Mouse (Mus musculus) liver, embryonic 16.5 days (tissue): ENCODE data around the gene Spata25. TPM values are rescaled to one million over a fixed set of nuclear protein-coding genes. Genes with fewer than 3 reads are reported as not detected.
A peak's percentile ranks its signal among the peaks of the same experiment; 100 is the strongest.

Experiments
- ATAC-seq: fragments of 200-750 bp; cut with Nextera tagmentation; 2 replicates; pipeline ENCODE4 v1.8.0; 2017; ENCODE audit warnings: low read depth, mild to moderate bottlenecking, moderate number of reproducible peaks, moderate library complexity
- H3K27ac ChIP-seq: fragments of 300-500 bp; sonication (generic); 2 replicates; pipeline ENCODE4 v1.5.1; 2014; ENCODE audit warnings: mild to moderate bottlenecking, low read length
- H3K27me3 ChIP-seq: fragments of 300-500 bp; sonication (generic); 2 replicates; pipeline ENCODE4 v1.6.1; 2014; ENCODE audit warnings: low read depth, low read length, mixed read lengths; ENCODE audit not compliant: control insufficient read depth, insufficient read depth
- H3K36me3 ChIP-seq: fragments of 300-500 bp; sonication (generic); 2 replicates; pipeline ENCODE4 v1.6.1; 2014; ENCODE audit warnings: mild to moderate bottlenecking; ENCODE audit not compliant: control insufficient read depth, insufficient read depth
- H3K4me1 ChIP-seq: fragments of 300-500 bp; sonication (generic); 2 replicates; pipeline ENCODE4 v1.6.1; 2014; ENCODE audit warnings: low read depth, low read length, mixed read lengths; ENCODE audit not compliant: control insufficient read depth
- H3K4me2 ChIP-seq: fragments of 300-500 bp; sonication (generic); 2 replicates; pipeline ENCODE4 v1.6.1; 2014; ENCODE audit warnings: low read depth, low read length, mixed read lengths
- H3K4me3 ChIP-seq: fragments of 300-500 bp; sonication (generic); 2 replicates; pipeline ENCODE4 v1.5.1; 2014; ENCODE audit warnings: low read depth, mild to moderate bottlenecking, low read length
- H3K9ac ChIP-seq: fragments of 300-500 bp; sonication (generic); 2 replicates; pipeline ENCODE4 v1.6.1; 2014; ENCODE audit warnings: low read depth, low read length
- H3K9me3 ChIP-seq: fragments of 300-500 bp; sonication (generic); replicated peaks from 2 replicates; pipeline ENCODE4 v1.6.1; 2016; ENCODE audit warnings: low read length; ENCODE audit not compliant: control insufficient read depth
- WGBS: fragments of 180-500 bp; shearing (Covaris S2); extraction: QIAGEN DNeasy Blood & Tissue Kit; methylation state at CpG from one replicate; pipeline ENCODE4 v1.1.7; 2014; ENCODE audit not compliant: insufficient replicate concordance; 5-methylcytosine and 5-hydroxymethylcytosine counted together
- polyA plus RNA-seq: library from polyadenylated mRNA; unstranded; fragments of >200 nt; fragmentation: Nextera tagmentation; extraction: Ambion mirVana; gene quantifications from 2 replicates; pipeline ENCODE4 v1.2.1, GENCODE M21; 2015

Spata25 gene
- polyA plus RNA-seq, 1 experiment from 2014 or later, result not detected

DNA sequence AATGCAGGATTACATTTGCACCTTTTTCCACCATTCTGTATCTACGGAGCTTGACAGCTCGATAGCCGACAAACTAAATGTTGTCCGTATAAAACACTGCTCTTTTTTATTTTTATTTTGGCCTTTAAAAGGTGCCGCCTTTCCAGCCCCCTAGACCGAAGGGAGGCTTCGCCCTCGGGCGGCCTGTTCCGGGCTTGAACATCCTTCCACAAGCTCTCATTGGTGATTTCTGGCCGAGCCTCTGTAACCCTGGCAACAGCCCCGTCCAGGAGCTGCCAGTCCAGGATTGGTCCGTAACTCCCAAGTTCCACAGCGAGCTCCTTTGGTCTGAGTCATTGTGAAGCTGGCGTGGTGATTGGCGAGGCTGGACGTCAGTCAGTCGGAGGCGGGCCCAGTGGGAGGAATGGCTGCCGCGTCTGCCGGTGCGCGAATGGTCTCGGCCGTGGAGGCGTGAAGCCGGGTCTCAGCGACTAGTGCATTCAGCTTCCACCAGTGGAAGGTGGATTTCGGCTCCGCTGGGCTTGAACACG is 5.6 kb downstream of the Spata25 start, which contains the start of gene Zswim1:
Gene Zswim1 (plus strand): TSS at position 51 of the 530 bp plus-strand sequence.
- Histone ChIP-seq H3K4me2 (peak within 1 kb of the TSS; percentile 95), H3K9ac (peak within 1 kb of the TSS; percentile 83), H3K4me3 (peak within 1 kb of the TSS; percentile 85), H3K27me3 (no peaks in the 10 kb centered on the region), H3K9me3 (no peaks in the 10 kb centered on the region), H3K27ac (peak within 1 kb of the TSS; percentile 74), H3K4me1 (peaks cover 21% of the 10 kb centered on the region), H3K36me3 (peaks cover 22% of the 10 kb centered on the region)
- ATAC-seq, result peak; percentile 99
- WGBS, result 2% methylated on average over 32 of the region's 32 CpGs

DNA sequence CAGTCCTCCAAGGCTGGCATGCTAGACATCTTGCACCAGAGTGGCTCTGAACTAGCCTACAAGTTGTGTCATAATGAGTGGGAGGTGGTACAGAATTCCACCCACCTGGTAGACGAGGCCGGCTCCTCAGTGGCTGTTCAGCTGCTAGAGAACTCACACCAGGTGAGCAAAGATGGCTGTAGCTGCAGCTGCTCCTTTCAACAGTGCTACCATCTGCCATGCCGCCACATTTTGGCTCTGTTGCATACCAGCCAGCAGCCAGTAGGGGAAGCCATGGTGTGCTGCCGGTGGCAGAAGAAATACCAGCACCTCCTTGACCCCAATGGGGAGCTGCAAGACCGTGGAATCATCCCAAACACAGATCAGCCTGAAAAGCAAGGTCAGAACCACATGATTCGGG is 7.3 kb downstream of the Spata25 start:
- 79% methylated on average over 6 of the region's 6 CpGs for WGBS
- Histone ChIP-seq H3K9ac (no peak overlapping the region), H3K27ac (no peak overlapping the region), H3K4me2 (no peak overlapping the region), H3K36me3 (peaks cover 21% of the 10 kb centered on the region), H3K4me3 (no peak overlapping the region), H3K9me3 (no peaks in the 10 kb centered on the region), H3K4me1 (peaks cover 17% of the 10 kb centered on the region), H3K27me3 (no peaks in the 10 kb centered on the region)
- ATAC-seq, result no peak

DNA sequence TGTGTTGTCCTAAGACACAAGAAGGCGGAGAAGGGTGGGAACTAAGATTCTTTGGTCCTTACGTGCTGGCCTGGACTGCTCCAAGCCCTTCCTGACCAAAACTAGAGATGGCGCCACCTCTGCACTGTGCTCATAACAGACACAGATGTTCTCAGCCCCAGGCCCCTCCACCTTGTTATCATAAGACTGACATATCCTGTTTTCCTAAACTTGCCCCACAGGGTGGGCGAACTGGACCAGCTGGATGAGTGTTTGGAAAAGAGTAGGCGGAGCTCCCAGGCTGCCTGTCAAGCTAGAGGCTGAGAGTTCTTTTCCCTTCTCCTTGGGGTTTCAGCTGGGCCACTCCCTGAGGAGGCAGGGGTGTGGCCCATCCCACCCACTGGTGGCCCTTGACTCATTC is 10.6 kb downstream of the Spata25 start:
- no peak for ATAC-seq
- Histone ChIP-seq H3K4me3 (no peak overlapping the region), H3K9ac (no peak overlapping the region), H3K4me2 (no peak overlapping the region), H3K4me1 (peaks cover 18% of the 10 kb centered on the region), H3K9me3 (no peaks in the 10 kb centered on the region), H3K27me3 (no peaks in the 10 kb centered on the region), H3K27ac (no peak overlapping the region), H3K36me3 (peaks cover 11% of the 10 kb centered on the region; the same call in 1 of the 2 replicates)
- WGBS, result 73% methylated on average over 5 of the region's 5 CpGs

DNA sequence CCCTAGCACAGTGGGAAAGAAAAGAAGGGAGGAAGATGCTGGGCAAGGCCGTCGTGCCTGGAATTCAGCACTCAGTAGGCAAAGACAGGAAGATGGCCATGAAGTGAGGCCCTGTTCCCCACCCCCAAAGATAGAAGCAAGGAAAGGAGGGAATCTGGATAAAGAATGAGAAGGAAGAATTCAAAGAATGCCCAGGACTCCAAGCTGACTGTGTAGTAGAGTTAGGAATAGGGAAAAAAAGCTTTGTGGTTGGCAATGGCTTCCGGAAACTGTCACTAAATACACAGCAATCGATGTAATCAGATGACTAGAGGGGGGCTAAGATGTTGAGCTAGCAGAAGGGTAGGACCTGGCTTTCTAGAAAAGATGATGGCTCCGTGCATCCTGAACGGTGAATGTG is 11.1 kb downstream of the Spata25 start:
- Histone ChIP-seq H3K4me3 (no peak overlapping the region), H3K4me1 (peaks cover 15% of the 10 kb centered on the region), H3K27ac (no peak overlapping the region), H3K4me2 (no peak overlapping the region), H3K36me3 (peaks cover 11% of the 10 kb centered on the region; the same call in 1 of the 2 replicates), H3K27me3 (no peaks in the 10 kb centered on the region), H3K9ac (no peak overlapping the region), H3K9me3 (no peaks in the 10 kb centered on the region)
- whole genome bisulfite sequencing, result 66% methylated on average over 6 of the region's 6 CpGs
- ATAC-seq, result no peak

DNA sequence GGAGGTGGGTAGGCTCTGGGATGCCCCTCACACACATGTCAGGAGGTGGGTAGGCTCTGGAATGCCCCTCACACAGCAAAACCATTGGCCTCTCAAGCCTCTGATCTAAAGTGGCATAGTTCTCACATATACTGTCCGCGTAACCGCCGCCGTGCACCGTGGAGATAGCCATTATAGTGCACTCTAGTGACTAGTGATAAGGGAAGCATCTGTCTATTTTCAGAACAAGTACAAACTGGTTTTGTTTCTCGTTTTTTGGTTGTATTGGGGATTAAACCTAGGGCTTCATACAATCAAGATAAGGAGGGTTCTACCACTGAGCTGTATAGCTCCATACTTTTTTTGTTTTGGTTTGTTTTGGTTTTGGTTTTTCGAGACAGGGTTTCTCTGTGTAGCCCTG is 12.5 kb downstream of the Spata25 start:
- Histone ChIP-seq H3K36me3 (peaks cover 5% of the 10 kb centered on the region; the same call in 1 of the 2 replicates), H3K4me1 (peaks cover 15% of the 10 kb centered on the region), H3K4me3 (no peak overlapping the region), H3K27ac (no peak overlapping the region), H3K9me3 (no peaks in the 10 kb centered on the region), H3K4me2 (no peak overlapping the region), H3K9ac (no peak overlapping the region), H3K27me3 (no peaks in the 10 kb centered on the region)
- WGBS, result 44% methylated on average over 8 of the region's 8 CpGs
- ATAC-seq, result peak; percentile 84

DNA sequence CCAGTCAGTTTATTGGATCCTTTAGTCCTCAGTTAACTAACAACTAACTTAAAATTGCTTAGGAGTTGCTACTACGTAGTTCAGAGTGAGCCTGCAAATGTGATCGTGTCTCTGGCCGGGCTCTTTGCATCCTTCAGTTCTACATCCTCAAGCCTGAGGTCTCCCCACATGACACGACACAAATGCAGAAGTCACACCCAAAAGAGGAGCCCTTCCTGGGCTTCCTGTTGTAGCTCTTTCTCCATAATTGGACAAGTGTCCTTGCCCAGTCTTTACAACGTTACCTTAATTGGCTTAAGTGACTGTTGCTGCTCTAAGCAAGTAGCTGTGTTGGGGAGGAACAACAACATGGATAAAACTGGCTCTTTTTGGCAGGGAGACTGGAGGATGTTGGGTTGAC is 13.0 kb downstream of the Spata25 start:
- no peak overlapping the region for H3K27ac ChIP-seq
- peaks cover 3% of the 10 kb centered on the region; the same call in 1 of the 2 replicates for H3K36me3 ChIP-seq
- peaks cover 15% of the 10 kb centered on the region for H3K4me1 ChIP-seq
- no peak overlapping the region for H3K4me2 ChIP-seq
- WGBS, result 44% methylated on average over 5 of the region's 5 CpGs
- no peak overlapping the region for H3K4me3 ChIP-seq
- no peak for ATAC-seq
- no peak overlapping the region for H3K9ac ChIP-seq
- no peaks in the 10 kb centered on the region for H3K9me3 ChIP-seq
- no peaks in the 10 kb centered on the region for H3K27me3 ChIP-seq

DNA sequence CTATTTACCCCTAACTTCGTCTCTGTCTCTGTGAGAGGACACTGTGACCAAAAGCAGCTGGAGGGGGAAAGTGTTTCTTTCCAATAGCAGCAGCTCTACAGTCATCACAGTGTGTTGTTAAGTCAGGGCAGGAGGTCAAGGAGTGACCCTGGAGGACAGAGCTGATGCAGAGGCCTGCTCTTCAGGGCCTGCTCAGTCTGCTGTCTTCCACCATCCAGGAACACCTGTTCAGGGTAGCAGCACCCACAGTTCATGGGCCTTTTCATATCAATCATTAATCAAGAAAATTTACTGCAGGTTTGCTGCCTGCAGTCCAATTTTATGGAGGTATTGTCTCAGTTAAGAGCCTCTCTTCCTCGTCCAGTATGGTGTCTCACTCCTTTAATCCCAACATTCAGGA is 14.8 kb downstream of the Spata25 start:
- H3K9ac ChIP-seq, result no peak overlapping the region
- no peaks in the 10 kb centered on the region for H3K9me3 ChIP-seq
- WGBS, result 62% methylated on average over 2 of the region's 2 CpGs
- H3K27ac ChIP-seq, result no peak overlapping the region
- H3K4me2 ChIP-seq, result no peak overlapping the region
- H3K4me1 ChIP-seq, result peaks cover 15% of the 10 kb centered on the region
- no peaks in the 10 kb centered on the region for H3K27me3 ChIP-seq
- no peak for ATAC-seq
- peaks cover 4% of the 10 kb centered on the region; the same call in 1 of the 2 replicates for H3K36me3 ChIP-seq
- no peak overlapping the region for H3K4me3 ChIP-seq

DNA sequence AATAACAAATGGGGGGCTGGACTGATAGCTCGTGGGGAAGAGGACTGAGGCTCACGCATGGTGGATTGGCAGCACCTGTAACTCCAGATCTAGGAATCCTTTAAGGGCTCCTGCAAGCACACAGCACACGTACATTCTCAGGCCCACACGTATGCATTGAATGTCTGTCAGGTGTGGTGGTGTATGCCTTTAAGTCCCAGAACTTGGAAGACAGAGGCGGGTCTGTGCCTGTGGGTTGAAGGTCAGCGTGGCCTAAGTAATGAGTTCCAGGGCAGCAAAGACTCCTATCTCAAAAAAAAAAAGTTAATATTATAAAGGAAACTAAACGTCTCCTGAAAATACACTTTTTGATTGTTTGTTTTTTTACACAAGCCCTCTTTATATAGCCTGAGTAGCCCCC is 21.7 kb downstream of the Spata25 start:
- Histone ChIP-seq H3K9me3 (no peaks in the 10 kb centered on the region), H3K4me1 (peaks cover 28% of the 10 kb centered on the region), H3K27ac (no peak overlapping the region), H3K27me3 (no peaks in the 10 kb centered on the region), H3K9ac (no peak overlapping the region), H3K4me3 (no peak overlapping the region), H3K4me2 (no peak overlapping the region), H3K36me3 (peaks cover 6% of the 10 kb centered on the region; the same call in 1 of the 2 replicates)
- WGBS, result 72% methylated on average over 7 of the region's 7 CpGs
- no peak for ATAC-seq

DNA sequence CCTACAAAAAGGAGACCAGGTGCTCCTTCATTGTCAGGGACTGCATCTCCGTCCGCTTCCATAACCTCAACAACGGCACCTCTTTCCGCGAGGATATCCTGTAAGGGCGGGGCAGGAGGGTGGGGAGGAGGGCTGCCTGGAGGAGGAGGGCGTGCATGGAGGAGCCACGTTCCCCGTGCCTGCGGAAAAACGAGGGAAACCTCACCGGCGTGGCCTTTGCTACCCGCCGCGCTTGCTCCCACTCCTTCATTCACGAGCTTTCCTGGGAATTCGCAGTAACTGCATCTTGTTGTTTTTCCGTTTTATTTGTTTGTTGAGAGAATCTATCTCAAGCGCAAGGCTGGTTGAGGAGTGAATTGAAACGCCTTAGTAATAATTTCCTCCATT is 23.0 kb downstream of the Spata25 start:
- Histone ChIP-seq H3K4me3 (peak overlapping the region; percentile 96), H3K36me3 (peaks cover 12% of the 10 kb centered on the region), H3K9ac (peak overlapping the region; percentile 95), H3K9me3 (no peaks in the 10 kb centered on the region), H3K27me3 (no peaks in the 10 kb centered on the region), H3K27ac (peak overlapping the region; percentile 100), H3K4me2 (peak overlapping the region; percentile 93), H3K4me1 (peaks cover 28% of the 10 kb centered on the region)
- peak; percentile 74 for ATAC-seq
- under 1% methylated on average over 21 of the region's 21 CpGs for WGBS
